Mouse (Mus musculus): ENCODE results near the gene Arhgap22. TPM values are rescaled to one million over a fixed set of nuclear protein-coding genes. Genes with fewer than 3 reads are reported as not detected.
A peak's percentile ranks its signal among the peaks of the same experiment; 100 is the strongest.

Gene Arhgap22
- total RNA-seq (2021) = 10 to 100 TPM in 1 of 2 experiments, 1 to 10 TPM in 1; 9.9 to 10.9 TPM
- long read RNA-seq, experiment 1, partial matches to known transcripts = 2 of 14 reads
- long read RNA-seq, experiment 1, other reads (novel, unspliced or antisense) = 12 of 14 reads
- long read RNA-seq, experiment 2, partial matches to known transcripts = 6 of 9 reads
- long read RNA-seq, experiment 2, other reads (novel, unspliced or antisense) = 3 of 9 reads

- peak; percentile 82 to 84 for DNase-seq (ENCODE audit: low spot score in 2 of 2)
These were observed at the start of gene Arhgap22 for GRCm38 (mm10) chr14:33213823-33214766. Gene Arhgap22 (plus strand): TSS chr14:33214026.

GRCm38 (mm10) chr14:33168750-33169149 lies 45.1 kb upstream of the Arhgap22 start:
- DNase-seq (ENCODE audit: low spot score in 2 of 2) = no peak

- DNase-seq (ENCODE audit: low spot score in 2 of 2) = no peak
These were observed 41.9 kb upstream of the Arhgap22 start for GRCm38 (mm10) chr14:33171942-33172341.

GRCm38 (mm10) chr14:33175059-33175821 lies 38.6 kb upstream of the Arhgap22 start:
- DNase-seq (ENCODE audit: low spot score in 2 of 2) = peak in 1 of 2 experiments; percentile 12

- no peak for DNase-seq (ENCODE audit: low spot score in 2 of 2)
These were observed 33.7 kb upstream of the Arhgap22 start for GRCm38 (mm10) chr14:33180102-33180501.

GRCm38 (mm10) chr14:33185068-33185800 lies 28.6 kb upstream of the Arhgap22 start, which contains the start of gene Wdfy4:
Gene Wdfy4 (minus strand): TSS chr14:33185508.
- DNase-seq (ENCODE audit: low spot score in 2 of 2) = no peak

- DNase-seq (ENCODE audit: low spot score in 2 of 2) = no peak
These were observed 26.6 kb upstream of the Arhgap22 start for GRCm38 (mm10) chr14:33187201-33187600.

- DNase-seq (ENCODE audit: low spot score in 2 of 2) = no peak
These were observed 24.6 kb upstream of the Arhgap22 start for GRCm38 (mm10) chr14:33189230-33189629.

GRCm38 (mm10) chr14:33189849-33190423 lies 23.9 kb upstream of the Arhgap22 start:
- no peak for DNase-seq (ENCODE audit: low spot score in 2 of 2)

GRCm38 (mm10) chr14:33190646-33191045 lies 23.2 kb upstream of the Arhgap22 start:
- no peak for DNase-seq (ENCODE audit: low spot score in 2 of 2)

- no peak for DNase-seq (ENCODE audit: low spot score in 2 of 2)
These were observed 20.1 kb upstream of the Arhgap22 start for GRCm38 (mm10) chr14:33193762-33194161.

- DNase-seq (ENCODE audit: low spot score in 2 of 2) = no peak
These were observed 19.6 kb upstream of the Arhgap22 start for GRCm38 (mm10) chr14:33194241-33194640.

GRCm38 (mm10) chr14:33202161-33202560 lies 11.7 kb upstream of the Arhgap22 start:
- no peak for DNase-seq (ENCODE audit: low spot score in 2 of 2)

- no peak for DNase-seq (ENCODE audit: low spot score in 2 of 2)
These were observed 10.9 kb upstream of the Arhgap22 start for GRCm38 (mm10) chr14:33202885-33203284.

GRCm38 (mm10) chr14:33203777-33204176 lies 10.0 kb upstream of the Arhgap22 start:
- no peak for DNase-seq (ENCODE audit: low spot score in 2 of 2)

- DNase-seq (ENCODE audit: low spot score in 2 of 2) = no peak
These were observed 8.4 kb upstream of the Arhgap22 start for GRCm38 (mm10) chr14:33205280-33205965.

GRCm38 (mm10) chr14:33207011-33207410 lies 6.8 kb upstream of the Arhgap22 start:
- DNase-seq (ENCODE audit: low spot score in 2 of 2) = no peak

GRCm38 (mm10) chr14:33208331-33208730 lies 5.5 kb upstream of the Arhgap22 start:
- DNase-seq (ENCODE audit: low spot score in 2 of 2) = no peak

- DNase-seq (ENCODE audit: low spot score in 2 of 2) = no peak
These were observed 3.0 kb upstream of the Arhgap22 start for GRCm38 (mm10) chr14:33210806-33211205.
